Mouse (Mus musculus): ENCODE measurements around the gene Pttg1. TPM values are rescaled to one million over a fixed set of nuclear protein-coding genes. Genes with fewer than 3 reads are reported as not detected.

Gene Pttg1
- polyA plus RNA-seq, 1 experiment: 38.8 TPM

- no peaks in the 10 kb centered on the region for H3K4me1 ChIP-seq (replicated peaks; ENCODE audit: control insufficient read depth, insufficient read depth, low read length)
- H3K4me3 ChIP-seq (ENCODE audit: control insufficient read depth, insufficient read depth, low read length): no peak overlapping the region
- WGBS: 96% methylated on average over 25 of the region's 25 CpGs
- TF ChIP-seq CTCF (IDR thresholded peaks at IDR 0.05; ENCODE audit: borderline replicate concordance, control insufficient read depth, extremely low read depth, insufficient read depth, low read length, poor library complexity) (no peak), POLR2A (IDR thresholded peaks at IDR 0.05; ENCODE audit: control insufficient read depth, extremely low read depth, insufficient read depth, low read length, poor library complexity) (no peak)
- no peaks in the 10 kb centered on the region for H3K27me3 ChIP-seq (ENCODE audit: control insufficient read depth, insufficient read depth, low read length)
- no peaks in the 10 kb centered on the region for H3K36me3 ChIP-seq (ENCODE audit: control insufficient read depth, insufficient read depth, low read length)
- no peak overlapping the region for H3K27ac ChIP-seq (ENCODE audit: control insufficient read depth, insufficient read depth, low read length)
- DNase-seq: no peak
Observed at GRCm38 (mm10) chr11:43463204-43463603, 37.2 kb upstream of the Pttg1 start.

DNA sequence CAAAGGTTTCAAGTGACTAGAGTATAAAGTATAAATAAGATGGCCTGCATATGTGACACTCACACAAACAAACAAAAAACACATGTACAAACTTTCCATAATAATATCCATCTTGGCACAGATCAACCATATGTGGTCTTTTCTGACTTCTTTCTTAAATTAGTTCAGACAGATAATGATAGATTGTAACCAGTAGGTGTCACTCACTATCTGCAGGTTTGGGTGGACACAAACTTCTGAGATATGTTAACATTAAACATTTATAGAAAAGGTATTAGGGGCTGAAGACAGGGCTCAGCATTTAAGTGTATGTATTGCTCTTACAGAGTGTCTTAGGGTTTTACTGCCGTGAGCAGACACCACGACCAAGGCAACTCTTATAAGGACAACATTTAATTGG, 26.2 kb upstream of the Pttg1 start:
- Histone ChIP-seq H3K27ac (ENCODE audit: control insufficient read depth, insufficient read depth, low read length) (no peak overlapping the region), H3K4me1 (replicated peaks; ENCODE audit: control insufficient read depth, insufficient read depth, low read length) (no peaks in the 10 kb centered on the region), H3K27me3 (ENCODE audit: control insufficient read depth, insufficient read depth, low read length) (no peaks in the 10 kb centered on the region), H3K4me3 (ENCODE audit: control insufficient read depth, insufficient read depth, low read length) (no peak overlapping the region), H3K36me3 (ENCODE audit: control insufficient read depth, insufficient read depth, low read length) (peaks cover 4% of the 10 kb centered on the region)
- no peak for DNase-seq
- 88% methylated on average over 2 of the region's 2 CpGs for WGBS
- TF ChIP-seq POLR2A (IDR thresholded peaks at IDR 0.05; ENCODE audit: control insufficient read depth, extremely low read depth, insufficient read depth, low read length, poor library complexity) (no peak), CTCF (IDR thresholded peaks at IDR 0.05; ENCODE audit: borderline replicate concordance, control insufficient read depth, extremely low read depth, insufficient read depth, low read length, poor library complexity) (no peak)

DNA sequence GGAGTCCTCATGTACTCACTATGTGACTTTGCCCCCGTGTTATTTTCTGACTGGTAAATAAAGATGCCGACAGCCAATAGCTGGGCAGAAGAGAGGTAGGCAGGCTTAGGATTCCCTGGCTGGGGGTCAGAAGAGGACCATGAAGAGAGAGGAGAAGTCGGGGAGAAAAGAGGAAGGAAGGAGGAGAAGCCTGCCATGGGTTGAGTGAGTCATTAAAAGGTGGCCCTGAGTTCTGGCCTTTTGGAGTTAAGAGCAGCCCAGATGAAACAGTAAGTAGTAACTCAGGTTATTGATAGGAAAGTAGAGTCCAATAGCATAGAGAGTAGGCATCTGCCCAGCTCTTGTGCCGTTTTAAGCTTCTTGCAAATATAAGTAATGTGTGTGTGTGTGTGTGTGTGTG, 25.3 kb upstream of the Pttg1 start:
- Histone ChIP-seq H3K4me3 (ENCODE audit: control insufficient read depth, insufficient read depth, low read length) (no peak overlapping the region), H3K27me3 (ENCODE audit: control insufficient read depth, insufficient read depth, low read length) (no peaks in the 10 kb centered on the region), H3K27ac (ENCODE audit: control insufficient read depth, insufficient read depth, low read length) (no peak overlapping the region), H3K36me3 (ENCODE audit: control insufficient read depth, insufficient read depth, low read length) (peaks cover 12% of the 10 kb centered on the region), H3K4me1 (replicated peaks; ENCODE audit: control insufficient read depth, insufficient read depth, low read length) (no peaks in the 10 kb centered on the region)
- no peak for DNase-seq
- TF ChIP-seq CTCF (IDR thresholded peaks at IDR 0.05; ENCODE audit: borderline replicate concordance, control insufficient read depth, extremely low read depth, insufficient read depth, low read length, poor library complexity): no peak
- no peak for TF ChIP-seq POLR2A (IDR thresholded peaks at IDR 0.05; ENCODE audit: control insufficient read depth, extremely low read depth, insufficient read depth, low read length, poor library complexity)
- 32% methylated on average over 4 of the region's 4 CpGs for WGBS

GRCm38 (mm10) chr11:43449916-43450315, 23.9 kb upstream of the Pttg1 start:
- TF ChIP-seq CTCF (IDR thresholded peaks at IDR 0.05; ENCODE audit: borderline replicate concordance, control insufficient read depth, extremely low read depth, insufficient read depth, low read length, poor library complexity): no peak
- no peak for TF ChIP-seq POLR2A (IDR thresholded peaks at IDR 0.05; ENCODE audit: control insufficient read depth, extremely low read depth, insufficient read depth, low read length, poor library complexity)
- no peaks in the 10 kb centered on the region for H3K27me3 ChIP-seq (ENCODE audit: control insufficient read depth, insufficient read depth, low read length)
- no peaks in the 10 kb centered on the region for H3K4me1 ChIP-seq (replicated peaks; ENCODE audit: control insufficient read depth, insufficient read depth, low read length)
- no peak overlapping the region for H3K4me3 ChIP-seq (ENCODE audit: control insufficient read depth, insufficient read depth, low read length)
- H3K27ac ChIP-seq (ENCODE audit: control insufficient read depth, insufficient read depth, low read length): no peak overlapping the region
- peaks cover 26% of the 10 kb centered on the region for H3K36me3 ChIP-seq (ENCODE audit: control insufficient read depth, insufficient read depth, low read length)
- WGBS: 96% methylated on average over 2 of the region's 2 CpGs
- no peak for DNase-seq

DNA sequence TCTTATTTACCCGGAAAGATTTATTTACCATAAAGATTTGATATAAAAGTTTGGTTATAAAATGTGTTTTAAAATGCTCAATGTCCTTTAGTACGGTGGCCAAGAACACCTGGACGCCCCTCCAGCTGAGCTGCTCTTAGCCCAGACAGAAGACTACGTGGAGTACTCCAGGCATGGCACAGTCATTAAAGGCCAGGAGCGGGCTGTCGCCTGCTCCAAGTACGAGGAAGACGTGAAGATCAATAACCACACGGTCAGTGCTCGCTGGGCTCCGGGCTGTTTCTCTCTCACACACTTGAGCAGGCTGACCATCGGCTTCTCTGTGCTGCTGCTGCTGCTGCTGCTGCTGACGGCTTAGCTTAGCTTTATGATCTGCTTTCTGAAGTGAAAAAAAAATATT, 17.1 kb upstream of the Pttg1 start:
- peaks cover 93% of the 10 kb centered on the region for H3K36me3 ChIP-seq (ENCODE audit: control insufficient read depth, insufficient read depth, low read length)
- H3K4me3 ChIP-seq (ENCODE audit: control insufficient read depth, insufficient read depth, low read length): no peak overlapping the region
- WGBS: 97% methylated on average over 13 of the region's 13 CpGs
- no peak for DNase-seq
- H3K27me3 ChIP-seq (ENCODE audit: control insufficient read depth, insufficient read depth, low read length): no peaks in the 10 kb centered on the region
- H3K4me1 ChIP-seq (replicated peaks; ENCODE audit: control insufficient read depth, insufficient read depth, low read length): no peaks in the 10 kb centered on the region
- no peak overlapping the region for H3K27ac ChIP-seq (ENCODE audit: control insufficient read depth, insufficient read depth, low read length)
- TF ChIP-seq POLR2A (IDR thresholded peaks at IDR 0.05; ENCODE audit: control insufficient read depth, extremely low read depth, insufficient read depth, low read length, poor library complexity): no peak

GRCm38 (mm10) chr11:43441121-43441520, 15.1 kb upstream of the Pttg1 start:
- H3K36me3 ChIP-seq (ENCODE audit: control insufficient read depth, insufficient read depth, low read length): peaks cover 90% of the 10 kb centered on the region
- no peak for DNase-seq
- TF ChIP-seq POLR2A (IDR thresholded peaks at IDR 0.05; ENCODE audit: control insufficient read depth, extremely low read depth, insufficient read depth, low read length, poor library complexity): no peak
- TF ChIP-seq CTCF (IDR thresholded peaks at IDR 0.05; ENCODE audit: borderline replicate concordance, control insufficient read depth, extremely low read depth, insufficient read depth, low read length, poor library complexity): no peak
- 96% methylated on average over 10 of the region's 10 CpGs for WGBS
- no peaks in the 10 kb centered on the region for H3K4me1 ChIP-seq (replicated peaks; ENCODE audit: control insufficient read depth, insufficient read depth, low read length)
- H3K4me3 ChIP-seq (ENCODE audit: control insufficient read depth, insufficient read depth, low read length): no peak overlapping the region
- no peaks in the 10 kb centered on the region for H3K27me3 ChIP-seq (ENCODE audit: control insufficient read depth, insufficient read depth, low read length)
- no peak overlapping the region for H3K27ac ChIP-seq (ENCODE audit: control insufficient read depth, insufficient read depth, low read length)

- Histone ChIP-seq H3K4me3 (ENCODE audit: control insufficient read depth, insufficient read depth, low read length) (peak overlapping the region; percentile 71), H3K27me3 (ENCODE audit: control insufficient read depth, insufficient read depth, low read length) (no peaks in the 10 kb centered on the region), H3K27ac (ENCODE audit: control insufficient read depth, insufficient read depth, low read length) (no peak overlapping the region), H3K36me3 (ENCODE audit: control insufficient read depth, insufficient read depth, low read length) (peaks cover 19% of the 10 kb centered on the region), H3K4me1 (replicated peaks; ENCODE audit: control insufficient read depth, insufficient read depth, low read length) (peaks cover 5% of the 10 kb centered on the region)
- DNase-seq: no peak
- 0% methylated on average over 9 of the region's 9 CpGs for WGBS
- TF ChIP-seq CTCF (IDR thresholded peaks at IDR 0.05; ENCODE audit: borderline replicate concordance, control insufficient read depth, extremely low read depth, insufficient read depth, low read length, poor library complexity): no peak
Observed at GRCm38 (mm10) chr11:43434024-43434407, 8.0 kb upstream of the Pttg1 start.

All from thymus, adult 2 months (tissue).